Mouse (Mus musculus) liver, embryonic 11.5 days (tissue): ENCODE measurements at regions not wholly inside any gene's neighbourhood (a gene's known extent, or its start where the extent isn't known, plus 50 kb on each side); places are given as distances from the start of the nearest gene placed in this dataset.
"Not testable (repeated sequence)": the region's sequence is repeated elsewhere in the genome, so short reads cannot be mapped to it uniquely, and the experiment has no call there.

ENCODE experiments used
- ATAC-seq: fragments of 200-750 bp; cut with Nextera tagmentation; replicated peaks from 2 replicates; pipeline ENCODE4 v1.8.0; 2017; ENCODE audit warnings: moderate number of reproducible peaks, mild to moderate bottlenecking, moderate TSS enrichment, moderate library complexity; ENCODE audit not compliant: low FRiP score
- DNase-seq: peaks from one replicate; pipeline ENCODE4 v3.0.0-alpha.2; 2017; ENCODE audit warnings: low spot score
- H3K27ac ChIP-seq: fragments of 300-500 bp; sonication (generic); 2 replicates; pipeline ENCODE4 v1.5.1; 2014; ENCODE audit warnings: mild to moderate bottlenecking, low read depth, low read length, control low read depth
- H3K27me3 ChIP-seq: fragments of 300-500 bp; sonication (generic); replicated peaks from 2 replicates; pipeline ENCODE4 v1.6.1; 2014; ENCODE audit warnings: low read length, mixed read lengths; ENCODE audit not compliant: control insufficient read depth, insufficient read depth
- H3K36me3 ChIP-seq: fragments of 300-500 bp; sonication (generic); 2 replicates; pipeline ENCODE4 v1.6.1; 2014; ENCODE audit warnings: mild to moderate bottlenecking, low read length, moderate library complexity, mixed read lengths; ENCODE audit not compliant: control insufficient read depth, insufficient read depth
- H3K4me1 ChIP-seq: fragments of 300-500 bp; sonication (generic); replicated peaks from 2 replicates; pipeline ENCODE4 v1.6.1; 2014; ENCODE audit warnings: low read length, mixed read lengths; ENCODE audit not compliant: control insufficient read depth, insufficient read depth
- H3K4me2 ChIP-seq: fragments of 300-500 bp; sonication (generic); 2 replicates; pipeline ENCODE4 v1.6.1; 2014; ENCODE audit warnings: mild to moderate bottlenecking, control low read depth, moderate library complexity
- H3K4me3 ChIP-seq: fragments of 300-500 bp; sonication (generic); 2 replicates; pipeline ENCODE4 v1.5.1; 2014; ENCODE audit warnings: low read depth, low read length, control low read depth
- H3K9ac ChIP-seq: fragments of 300-500 bp; sonication (generic); 2 replicates; pipeline ENCODE4 v1.6.1; 2014; ENCODE audit warnings: low read depth, low read length, control low read depth
- H3K9me3 ChIP-seq: fragments of 300-500 bp; sonication (generic); 2 replicates; pipeline ENCODE4 v1.6.1; 2016; ENCODE audit warnings: low read length, inconsistent platforms, mixed read lengths; ENCODE audit not compliant: control insufficient read depth
- WGBS: fragments of 180-500 bp; shearing (Covaris S2); extraction: QIAGEN DNeasy Blood & Tissue Kit; methylation state at CpG from one replicate; pipeline ENCODE4 v1.1.7; 2014; 5-methylcytosine and 5-hydroxymethylcytosine counted together

DNA sequence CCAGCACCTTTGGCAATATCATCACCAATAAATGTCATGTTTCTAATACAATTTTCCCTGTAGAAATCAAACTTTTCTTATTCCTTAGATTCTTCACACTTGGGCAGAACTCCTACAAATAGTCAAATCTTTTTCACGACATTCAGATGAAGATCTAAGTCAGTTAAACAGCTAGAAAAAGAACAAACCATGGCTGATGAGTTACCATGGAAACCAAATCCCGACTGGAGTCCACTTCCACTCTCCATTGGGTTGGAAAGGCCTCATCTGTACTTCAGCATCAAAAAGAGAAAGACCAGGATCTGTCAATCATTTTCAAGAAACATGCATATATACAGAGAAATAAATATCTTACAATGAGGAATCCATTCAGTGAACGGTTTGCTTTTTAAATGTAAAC lies 307.0 kb upstream of the Lrrn1 start:
- Histone ChIP-seq H3K9ac (no peak overlapping the region), H3K27me3 (no peaks in the 10 kb centered on the region), H3K27ac (no peak overlapping the region), H3K4me2 (no peak overlapping the region), H3K36me3 (no peaks in the 10 kb centered on the region), H3K9me3 (no peaks in the 10 kb centered on the region), H3K4me3 (no peak overlapping the region), H3K4me1 (no peaks in the 10 kb centered on the region)
- 72% methylated on average over 3 of the region's 3 CpGs for WGBS
- DNase-seq: no peak
- ATAC-seq: no peak

DNA sequence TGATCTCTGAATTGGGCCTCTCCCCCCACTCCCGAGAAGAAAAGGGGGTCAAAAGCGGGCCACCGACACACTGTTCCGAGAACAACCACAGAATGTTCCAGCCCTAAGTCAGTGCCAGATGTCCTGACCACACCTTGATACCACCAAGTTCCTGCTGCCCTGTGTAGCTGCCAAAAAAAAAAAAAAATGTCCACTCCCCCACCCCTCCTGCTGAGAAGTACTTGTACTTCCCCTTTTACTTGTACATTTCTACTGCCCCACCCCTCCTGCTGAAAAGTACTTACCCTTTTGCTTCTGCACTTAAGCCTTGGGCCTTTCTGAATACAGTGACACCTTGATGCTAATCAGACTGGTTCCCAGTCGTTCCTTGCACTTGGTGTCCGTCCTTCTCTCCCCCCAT lies 299.7 kb upstream of the Lrrn1 start:
- H3K9me3 ChIP-seq, H3K4me1 ChIP-seq, H3K4me3 ChIP-seq, H3K27ac ChIP-seq, H3K36me3 ChIP-seq, H3K4me2 ChIP-seq, DNase-seq, H3K27me3 ChIP-seq, ATAC-seq, H3K9ac ChIP-seq: not testable (repeated sequence)
- 80% methylated on average over 6 of the region's 6 CpGs for WGBS

DNA sequence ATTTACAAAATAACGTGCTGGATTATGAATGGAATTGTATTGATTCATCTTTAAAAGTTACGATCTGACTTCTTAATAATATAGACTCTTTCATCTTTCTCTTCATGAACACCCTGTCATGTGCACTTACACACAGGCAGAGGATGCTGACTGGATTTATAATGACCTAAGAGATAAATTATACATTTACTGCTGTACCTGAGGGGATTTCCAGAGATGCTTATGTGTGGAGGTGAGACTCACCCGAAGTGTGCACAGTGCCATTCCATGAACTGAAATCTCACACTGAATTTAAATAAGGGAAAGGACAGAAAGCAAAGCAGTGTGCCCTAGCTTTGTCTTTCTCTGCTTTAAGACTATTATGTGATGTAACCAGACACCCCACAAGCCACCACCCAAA lies 291.9 kb upstream of the Lrrn1 start:
- Histone ChIP-seq H3K36me3 (no peaks in the 10 kb centered on the region), H3K27ac (no peak overlapping the region), H3K9ac (no peak overlapping the region), H3K4me1 (no peaks in the 10 kb centered on the region), H3K4me3 (no peak overlapping the region), H3K4me2 (no peak overlapping the region), H3K27me3 (no peaks in the 10 kb centered on the region), H3K9me3 (no peaks in the 10 kb centered on the region)
- ATAC-seq: no peak
- WGBS: 78% methylated on average over 3 of the region's 3 CpGs
- DNase-seq: no peak

DNA sequence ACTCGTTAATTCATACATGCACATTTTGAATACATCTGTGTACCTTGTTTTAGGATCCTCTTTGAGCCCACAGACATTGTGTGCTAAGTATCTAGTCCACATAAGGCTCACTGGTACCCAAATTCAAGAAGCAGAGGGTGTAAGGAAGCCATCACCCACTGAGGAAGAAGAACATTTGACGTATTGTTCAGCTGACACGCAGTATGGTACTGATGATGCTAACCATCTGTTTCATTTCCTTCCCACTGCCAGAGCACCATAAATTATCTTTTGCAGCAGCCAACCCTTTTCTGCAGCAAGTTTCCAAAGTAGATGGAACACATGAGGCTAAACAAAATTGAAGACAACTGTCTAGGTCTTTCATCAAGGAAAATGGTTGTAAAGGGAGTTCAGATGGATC lies 285.6 kb upstream of the Lrrn1 start:
- DNase-seq (no peak), ATAC-seq (no peak)
- WGBS: 72% methylated on average over 3 of the region's 3 CpGs

DNA sequence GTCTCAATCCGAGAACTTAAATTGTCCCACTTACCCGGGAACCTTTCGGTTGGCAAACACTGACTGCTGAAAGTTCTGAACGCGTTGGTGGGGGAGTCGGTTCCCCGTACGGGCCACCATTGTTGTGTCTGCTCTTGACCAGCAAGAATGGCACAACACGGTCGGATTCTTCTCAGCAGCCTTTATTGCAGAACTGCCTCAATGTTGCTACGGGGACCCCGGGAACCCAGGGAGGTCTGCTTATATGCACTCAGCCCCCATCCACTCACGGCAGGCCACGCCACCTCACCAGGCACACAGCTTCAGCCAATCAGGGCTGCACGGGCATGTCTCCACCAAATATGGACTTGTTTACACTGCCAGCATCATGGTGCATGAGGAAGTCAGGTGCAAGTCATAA lies 249.2 kb upstream of the Lrrn1 start:
- Histone ChIP-seq H3K36me3 (no peaks in the 10 kb centered on the region), H3K9me3 (no peaks in the 10 kb centered on the region), H3K4me1 (no peaks in the 10 kb centered on the region), H3K9ac (no peak overlapping the region), H3K4me2 (no peak overlapping the region), H3K4me3 (no peak overlapping the region), H3K27me3 (no peaks in the 10 kb centered on the region), H3K27ac (no peak overlapping the region)
- no peak for DNase-seq
- 93% methylated on average over 15 of the region's 15 CpGs for WGBS
- ATAC-seq: no peak

More for the DNA sequence above, 285.6 kb upstream of the Lrrn1 start:
- no peaks in the 10 kb centered on the region for H3K36me3 ChIP-seq
- H3K4me3 ChIP-seq: no peak overlapping the region
- H3K27me3 ChIP-seq: no peaks in the 10 kb centered on the region
- no peaks in the 10 kb centered on the region for H3K9me3 ChIP-seq
- no peak overlapping the region for H3K4me2 ChIP-seq
- no peaks in the 10 kb centered on the region for H3K4me1 ChIP-seq
- no peak overlapping the region for H3K27ac ChIP-seq
- H3K9ac ChIP-seq: no peak overlapping the region

DNA sequence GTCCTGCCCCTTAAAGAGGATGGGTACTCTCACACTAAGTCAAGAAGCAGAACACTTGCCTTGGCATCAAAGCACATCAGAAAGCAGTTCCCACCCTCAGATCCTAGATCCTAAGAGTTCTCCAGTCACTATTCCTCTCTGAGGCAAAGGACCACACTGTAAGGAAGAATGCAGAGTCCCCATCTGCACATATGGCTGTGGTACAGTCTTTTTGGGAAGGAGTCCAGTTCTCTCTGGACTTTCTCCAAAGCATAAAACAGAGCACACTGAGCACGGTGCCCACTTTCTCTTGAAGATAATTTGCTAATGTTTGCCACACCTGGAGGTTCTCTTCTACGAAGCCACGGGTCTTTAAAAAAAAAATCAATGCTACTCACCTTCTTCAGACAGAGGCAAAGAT lies 238.7 kb upstream of the Lrrn1 start:
- no peaks in the 10 kb centered on the region for H3K36me3 ChIP-seq
- DNase-seq: no peak
- ATAC-seq: no peak
- H3K9ac ChIP-seq: no peak overlapping the region
- no peak overlapping the region for H3K4me3 ChIP-seq
- H3K27me3 ChIP-seq: no peaks in the 10 kb centered on the region
- H3K4me2 ChIP-seq: no peak overlapping the region
- no peak overlapping the region for H3K27ac ChIP-seq
- 78% methylated on average over 3 of the region's 3 CpGs for WGBS
- no peaks in the 10 kb centered on the region for H3K4me1 ChIP-seq
- H3K9me3 ChIP-seq: no peaks in the 10 kb centered on the region

DNA sequence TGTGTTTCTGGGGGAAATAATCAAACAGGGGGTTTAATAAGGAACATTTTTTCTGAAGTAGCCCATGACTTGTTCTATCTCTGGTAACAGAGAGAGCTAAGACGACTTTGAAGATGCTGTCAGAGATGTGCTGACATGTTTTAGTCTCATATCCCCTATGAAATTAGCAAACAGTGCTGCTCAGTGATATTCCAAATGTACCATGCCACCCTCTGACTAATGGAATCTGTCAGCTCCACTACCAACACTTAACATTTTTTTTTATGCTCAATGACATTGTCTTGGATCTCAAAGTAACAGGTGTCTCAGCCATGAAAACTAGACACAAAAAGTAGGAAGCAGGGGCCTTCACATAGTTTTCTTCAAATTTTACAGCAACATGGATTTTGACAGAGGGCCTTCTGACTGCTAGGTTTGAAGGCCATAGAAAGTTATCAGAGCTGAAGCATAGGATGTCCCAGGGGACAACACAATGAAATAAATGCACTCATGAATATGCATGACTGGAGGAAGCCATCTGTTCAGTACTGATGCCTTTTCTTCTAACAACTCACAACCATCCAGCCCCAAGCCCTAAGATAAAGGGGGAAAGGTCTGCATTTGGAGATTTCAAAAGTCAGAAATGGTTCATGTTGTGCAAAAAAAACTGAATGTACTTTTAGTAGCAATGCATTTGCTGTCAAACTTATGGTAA lies 225.7 kb upstream of the Lrrn1 start:
- Histone ChIP-seq H3K36me3 (no peaks in the 10 kb centered on the region), H3K4me2 (no peak overlapping the region), H3K9ac (no peak overlapping the region), H3K9me3 (no peaks in the 10 kb centered on the region), H3K4me1 (no peaks in the 10 kb centered on the region), H3K4me3 (no peak overlapping the region), H3K27ac (no peak overlapping the region), H3K27me3 (no peaks in the 10 kb centered on the region)
- WGBS: 65% methylated on average over 1 of the region's 1 CpGs
- ATAC-seq (no peak), DNase-seq (no peak)

DNA sequence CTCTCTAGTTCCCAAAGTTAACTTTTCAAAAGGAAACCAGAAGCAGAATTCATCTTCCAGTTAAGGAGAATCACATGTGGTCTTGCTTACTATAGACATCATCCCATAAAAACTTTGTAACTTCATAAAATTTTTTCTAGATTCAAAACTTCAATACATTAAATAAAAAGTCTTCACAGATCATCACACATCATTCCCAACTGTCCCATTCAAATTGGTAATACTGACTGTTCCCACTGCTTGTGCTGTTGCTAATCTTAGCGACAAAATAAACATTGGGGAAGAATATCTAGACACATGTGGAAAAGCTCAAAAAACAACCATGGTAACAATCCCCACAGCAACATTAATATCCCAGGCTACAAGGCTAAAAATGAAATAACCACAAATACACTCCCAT lies 210.0 kb upstream of the Lrrn1 start:
- WGBS: 72% methylated on average over 1 of the region's 1 CpGs

DNA sequence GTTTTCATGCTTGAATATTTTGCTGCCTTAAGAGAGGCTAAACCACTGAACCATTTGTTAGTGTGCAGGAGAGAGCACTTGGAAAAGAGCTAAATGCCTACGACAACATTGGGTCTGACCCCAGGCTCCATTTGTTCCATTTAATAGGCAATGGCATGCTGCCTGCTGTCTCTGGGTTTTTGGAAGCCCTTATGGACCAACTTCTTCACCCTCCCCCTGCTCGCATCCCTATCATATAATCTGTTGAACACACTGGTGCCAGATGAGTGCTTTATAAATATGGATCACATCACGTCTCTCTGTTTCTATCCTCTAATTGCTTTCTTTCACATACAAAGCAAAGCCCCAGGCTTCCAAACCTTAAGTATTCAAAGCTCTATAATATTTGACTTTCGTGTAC lies 179.1 kb upstream of the Lrrn1 start:
- Histone ChIP-seq H3K36me3 (no peaks in the 10 kb centered on the region), H3K4me1 (no peaks in the 10 kb centered on the region), H3K4me3 (no peak overlapping the region), H3K27ac (no peak overlapping the region), H3K9ac (no peak overlapping the region), H3K27me3 (no peaks in the 10 kb centered on the region), H3K9me3 (no peaks in the 10 kb centered on the region), H3K4me2 (no peak overlapping the region)
- ATAC-seq (no peak), DNase-seq (no peak)
- WGBS: 77% methylated on average over 4 of the region's 4 CpGs

More for the DNA sequence above, 210.0 kb upstream of the Lrrn1 start:
- Histone ChIP-seq H3K9me3 (no peaks in the 10 kb centered on the region), H3K27me3 (no peaks in the 10 kb centered on the region), H3K9ac (no peak overlapping the region), H3K27ac (no peak overlapping the region), H3K4me2 (no peak overlapping the region), H3K4me1 (no peaks in the 10 kb centered on the region), H3K36me3 (no peaks in the 10 kb centered on the region), H3K4me3 (no peak overlapping the region)
- DNase-seq (no peak), ATAC-seq (no peak)
